Mouse (Mus musculus): ENCODE measurements at regions not wholly inside any gene's neighbourhood (a gene's known extent, or its start where the extent isn't known, plus 50 kb on each side); places are given as distances from the start of the nearest gene placed in this dataset.

GRCm38 (mm10) chr5:45111246-45111645 is 311.8 kb upstream of the Ldb2 start:
- DNase-seq = no peak

- no peak for DNase-seq
These were observed 311.3 kb upstream of the Ldb2 start for GRCm38 (mm10) chr5:45110797-45111196.

GRCm38 (mm10) chr5:45105236-45105816 is 305.8 kb upstream of the Ldb2 start:
- no peak for DNase-seq

GRCm38 (mm10) chr5:45103763-45104428 is 304.4 kb upstream of the Ldb2 start:
- no peak for DNase-seq

GRCm38 (mm10) chr5:45102661-45103060 is 303.2 kb upstream of the Ldb2 start:
- DNase-seq = no peak

GRCm38 (mm10) chr5:45101777-45102176 is 302.3 kb upstream of the Ldb2 start:
- no peak for DNase-seq

- DNase-seq = no peak
These were observed 299.6 kb upstream of the Ldb2 start for GRCm38 (mm10) chr5:45099082-45099481.

- no peak for DNase-seq
These were observed 298.5 kb upstream of the Ldb2 start for GRCm38 (mm10) chr5:45097941-45098340.

GRCm38 (mm10) chr5:45084741-45085140 is 285.3 kb upstream of the Ldb2 start:
- no peak for DNase-seq

GRCm38 (mm10) chr5:45082601-45083000 is 283.1 kb upstream of the Ldb2 start:
- DNase-seq = no peak

- no peak for DNase-seq
These were observed 276.9 kb upstream of the Ldb2 start for GRCm38 (mm10) chr5:45076347-45076890.

- no peak for DNase-seq
These were observed 275.7 kb upstream of the Ldb2 start for GRCm38 (mm10) chr5:45075195-45075594.

GRCm38 (mm10) chr5:45072529-45072928 is 273.0 kb upstream of the Ldb2 start:
- DNase-seq = no peak

- no peak for DNase-seq
These were observed 266.6 kb upstream of the Ldb2 start for GRCm38 (mm10) chr5:45065917-45066699.

- DNase-seq = no peak
These were observed 263.1 kb upstream of the Ldb2 start for GRCm38 (mm10) chr5:45062567-45062966.

- no peak for DNase-seq
These were observed 255.9 kb upstream of the Ldb2 start for GRCm38 (mm10) chr5:45055276-45055959.

GRCm38 (mm10) chr5:45049410-45049809 is 249.9 kb upstream of the Ldb2 start:
- no peak for DNase-seq

- DNase-seq = no peak
These were observed 243.4 kb upstream of the Ldb2 start for GRCm38 (mm10) chr5:45042914-45043313.

GRCm38 (mm10) chr5:45036430-45036829 is 236.9 kb upstream of the Ldb2 start:
- no peak for DNase-seq

- DNase-seq = no peak
These were observed 233.7 kb upstream of the Ldb2 start for GRCm38 (mm10) chr5:45033146-45033545.

- no peak for DNase-seq
These were observed 228.4 kb upstream of the Ldb2 start for GRCm38 (mm10) chr5:45027876-45028275.

- DNase-seq = no peak
These were observed 225.9 kb upstream of the Ldb2 start for GRCm38 (mm10) chr5:45025383-45025782.

GRCm38 (mm10) chr5:45007930-45008329 is 208.4 kb upstream of the Ldb2 start:
- no peak for DNase-seq
